Mouse (Mus musculus) testis, adult 2 months (tissue): ENCODE measurements around the gene Txnrd1.

Experiments
- CTCF ChIP-seq: fragments of 200-500 bp; IDR thresholded peaks from 2 replicates; pipeline ENCODE4 v1.5.1; 2012; ENCODE audit warnings: low read depth, mild to moderate bottlenecking, inconsistent platforms, low read length, moderate library complexity; ENCODE audit not compliant: control insufficient read depth, insufficient read depth, insufficient replicate concordance
- POLR2A ChIP-seq: fragments of 200-500 bp; IDR thresholded peaks from 2 replicates; pipeline ENCODE4 v1.6.1; 2012; ENCODE audit warnings: low read depth, mild to moderate bottlenecking, inconsistent platforms, low read length, moderate library complexity; ENCODE audit not compliant: control insufficient read depth

GRCm38 (mm10) chr10:82889447-82889973, 55.8 kb downstream of the Txnrd1 start:
- TF ChIP-seq POLR2A (no peak), CTCF (no peak)
